Mouse (Mus musculus): Measurements from ENCODE around the gene Kcnc1. TPM values are rescaled to one million over a fixed set of nuclear protein-coding genes. Genes with fewer than 3 reads are reported as not detected.

Gene Kcnc1
- polyA plus RNA-seq, 1 experiment = not detected

DNA sequence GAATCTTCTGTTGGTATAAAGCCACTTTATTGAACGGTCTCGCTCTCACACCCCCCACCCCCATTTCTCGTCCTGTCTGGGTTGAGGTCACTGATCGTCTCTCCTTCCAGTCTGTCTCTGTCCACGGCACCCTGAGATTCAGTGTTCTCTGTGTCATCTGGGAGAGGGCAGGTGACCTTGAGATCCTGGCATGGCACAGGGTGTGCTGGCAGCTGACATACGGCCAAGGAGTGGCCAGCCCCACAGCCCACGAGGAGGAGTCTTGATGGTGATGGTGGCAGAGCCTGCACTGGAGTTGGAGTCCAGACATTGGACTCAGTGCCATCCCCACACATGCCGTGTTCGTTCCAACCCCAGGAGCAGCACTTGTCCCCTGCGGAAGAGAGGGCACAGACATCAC, 46.9 kb downstream of the Kcnc1 start:
- H3K4me1 ChIP-seq (ENCODE audit: control insufficient read depth, insufficient read depth, low read length) = no peaks in the 10 kb centered on the region
- no peak overlapping the region for H3K27ac ChIP-seq (ENCODE audit: insufficient read depth, low read length)
- no peak overlapping the region for H3K4me3 ChIP-seq (ENCODE audit: insufficient read depth, low read length)
- no peak for TF ChIP-seq CTCF (IDR thresholded peaks at IDR 0.05; ENCODE audit: borderline replicate concordance, insufficient read depth, low read length)
- TF ChIP-seq POLR2A (IDR thresholded peaks at IDR 0.05; ENCODE audit: low read depth, low read length) = no peak

DNA sequence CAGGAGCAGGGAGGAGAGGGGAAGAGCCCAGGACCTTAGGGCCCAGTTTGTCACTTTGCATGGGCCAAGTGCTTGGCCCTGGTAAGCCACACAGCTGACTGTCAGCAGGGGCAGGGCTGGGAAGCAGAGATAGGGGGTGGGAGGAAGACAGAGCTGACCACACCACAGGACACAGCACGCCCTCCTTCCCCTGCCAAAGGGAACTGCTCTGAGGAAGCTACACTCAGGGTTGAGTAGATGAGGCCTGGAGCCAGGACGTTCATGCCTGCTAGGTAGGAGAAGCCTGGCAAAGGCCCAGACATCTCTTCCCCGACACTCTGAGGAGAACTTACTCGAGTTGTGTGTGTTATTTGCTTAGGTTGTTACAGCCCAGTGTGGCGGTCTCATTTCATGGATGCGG, 49.6 kb downstream of the Kcnc1 start:
- no peak overlapping the region for H3K27ac ChIP-seq (ENCODE audit: insufficient read depth, low read length)
- TF ChIP-seq CTCF (IDR thresholded peaks at IDR 0.05; ENCODE audit: borderline replicate concordance, insufficient read depth, low read length) (no peak), POLR2A (IDR thresholded peaks at IDR 0.05; ENCODE audit: low read depth, low read length) (no peak)
- no peaks in the 10 kb centered on the region for H3K4me1 ChIP-seq (ENCODE audit: control insufficient read depth, insufficient read depth, low read length)
- H3K4me3 ChIP-seq (ENCODE audit: insufficient read depth, low read length) = no peak overlapping the region

DNA sequence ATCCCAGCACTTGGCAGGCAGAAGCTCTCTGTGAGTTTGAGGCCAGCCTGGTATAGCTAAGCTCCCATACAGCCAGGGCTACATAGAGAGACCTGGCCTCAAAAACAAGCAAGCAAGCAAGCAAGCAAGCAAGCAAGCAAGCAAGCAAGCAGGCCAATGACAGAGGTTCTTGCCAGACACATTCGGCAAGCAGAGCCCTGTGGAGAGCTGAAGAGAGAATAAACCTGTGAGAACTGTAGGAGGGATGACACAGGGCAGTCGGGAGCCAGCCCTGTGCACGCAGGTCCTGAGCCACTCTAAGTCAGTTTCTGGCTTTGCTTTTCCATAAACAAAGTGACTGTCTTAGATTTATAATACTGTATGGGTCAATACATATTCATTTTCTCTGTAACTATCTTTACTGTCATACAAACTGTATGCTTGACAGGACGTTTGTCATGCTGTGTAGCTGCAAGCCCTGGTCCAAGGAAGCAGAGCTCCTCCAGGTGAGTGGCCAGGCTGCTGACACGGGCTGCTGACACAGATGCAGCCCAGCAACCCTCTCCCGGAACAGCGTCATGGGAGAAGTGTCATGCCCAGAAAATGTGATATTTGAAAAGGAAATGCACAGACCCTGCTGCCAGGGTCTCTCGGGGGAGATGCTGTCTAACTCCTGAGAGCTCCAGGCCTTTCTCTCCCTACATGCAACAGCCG, 51.3 kb downstream of the Kcnc1 start:
- Histone ChIP-seq H3K4me3 (ENCODE audit: insufficient read depth, low read length) (no peak overlapping the region), H3K27ac (ENCODE audit: insufficient read depth, low read length) (no peak overlapping the region), H3K4me1 (ENCODE audit: control insufficient read depth, insufficient read depth, low read length) (no peaks in the 10 kb centered on the region)
- TF ChIP-seq POLR2A (IDR thresholded peaks at IDR 0.05; ENCODE audit: low read depth, low read length) (no peak), CTCF (IDR thresholded peaks at IDR 0.05; ENCODE audit: borderline replicate concordance, insufficient read depth, low read length) (no peak)

DNA sequence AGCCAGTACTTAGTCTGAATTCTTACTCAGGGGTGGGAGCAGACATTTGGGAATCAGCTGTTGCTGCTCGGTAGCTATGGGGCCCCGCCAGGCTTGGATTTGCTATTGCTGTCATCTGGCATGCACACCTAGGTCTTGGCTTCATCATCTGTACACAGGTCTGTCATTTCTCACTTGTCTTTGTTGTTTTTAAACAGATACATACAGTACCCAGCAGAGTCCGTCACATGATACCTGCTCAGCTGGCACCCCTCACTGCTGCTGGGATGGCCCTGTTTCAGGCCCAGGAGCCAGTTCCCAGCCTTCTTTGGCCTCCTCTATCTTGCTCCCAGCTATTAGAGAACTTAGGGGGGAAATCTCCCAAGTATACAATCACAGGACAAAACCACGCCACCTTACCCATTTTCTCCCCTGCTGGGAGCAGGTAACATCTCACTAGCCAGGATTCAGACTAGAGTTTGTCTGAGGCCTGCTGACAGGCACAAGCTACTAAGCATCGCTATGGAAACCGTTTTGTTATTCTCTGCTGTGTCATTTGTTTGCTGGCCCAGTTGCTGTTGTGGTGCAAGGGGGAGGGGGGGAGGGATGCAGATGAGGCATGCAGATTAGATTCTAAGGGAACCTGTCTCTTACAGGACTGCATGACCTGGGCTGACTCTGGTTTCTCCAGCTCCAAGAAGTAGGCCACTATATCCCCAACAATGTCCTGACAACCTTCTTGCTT, 52.8 kb downstream of the Kcnc1 start:
- no peak for TF ChIP-seq CTCF (IDR thresholded peaks at IDR 0.05; ENCODE audit: borderline replicate concordance, insufficient read depth, low read length)
- TF ChIP-seq POLR2A (IDR thresholded peaks at IDR 0.05; ENCODE audit: low read depth, low read length) = no peak
- Histone ChIP-seq H3K4me1 (ENCODE audit: control insufficient read depth, insufficient read depth, low read length) (no peaks in the 10 kb centered on the region), H3K27ac (ENCODE audit: insufficient read depth, low read length) (no peak overlapping the region), H3K4me3 (ENCODE audit: insufficient read depth, low read length) (no peak overlapping the region)

DNA sequence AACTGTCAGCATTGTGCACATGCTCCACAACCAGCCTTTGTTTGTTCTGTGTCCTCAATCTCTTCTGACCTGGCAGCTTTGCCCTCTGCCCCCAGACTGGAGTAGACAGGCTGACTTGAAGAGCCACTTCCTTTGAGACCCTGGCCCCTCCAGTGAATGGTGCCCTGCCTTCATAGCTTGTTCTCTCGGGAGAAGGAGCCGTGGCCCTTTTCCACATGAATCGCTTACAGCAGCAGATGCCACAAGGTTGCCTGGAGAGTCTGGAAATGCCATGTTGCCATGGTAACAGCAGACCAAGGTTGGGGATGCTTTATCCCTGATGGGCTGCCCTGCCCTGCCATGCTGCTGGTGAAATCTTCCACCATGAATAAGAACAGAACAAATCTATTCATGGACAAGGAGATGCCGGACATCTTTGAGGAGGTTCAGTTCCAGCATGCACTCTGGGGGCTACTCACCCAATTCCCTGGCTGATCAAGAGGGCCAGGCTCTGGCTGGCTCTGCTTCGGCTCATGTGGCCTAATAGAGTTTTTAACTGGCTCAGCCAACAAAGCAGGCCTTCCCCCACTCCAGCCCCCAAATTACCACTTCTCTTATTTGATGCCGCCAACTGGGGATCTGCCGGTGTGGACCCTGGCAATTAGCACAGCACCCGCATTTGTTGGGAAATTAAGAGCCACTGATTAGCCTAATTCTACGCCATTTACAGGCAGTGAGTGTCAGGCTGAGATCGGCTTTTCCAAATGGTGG, 57.8 kb downstream of the Kcnc1 start:
- Histone ChIP-seq H3K27ac (ENCODE audit: insufficient read depth, low read length) (no peak overlapping the region), H3K4me1 (ENCODE audit: control insufficient read depth, insufficient read depth, low read length) (no peaks in the 10 kb centered on the region), H3K4me3 (ENCODE audit: insufficient read depth, low read length) (no peak overlapping the region)
- TF ChIP-seq CTCF (IDR thresholded peaks at IDR 0.05; ENCODE audit: borderline replicate concordance, insufficient read depth, low read length) = no peak

DNA sequence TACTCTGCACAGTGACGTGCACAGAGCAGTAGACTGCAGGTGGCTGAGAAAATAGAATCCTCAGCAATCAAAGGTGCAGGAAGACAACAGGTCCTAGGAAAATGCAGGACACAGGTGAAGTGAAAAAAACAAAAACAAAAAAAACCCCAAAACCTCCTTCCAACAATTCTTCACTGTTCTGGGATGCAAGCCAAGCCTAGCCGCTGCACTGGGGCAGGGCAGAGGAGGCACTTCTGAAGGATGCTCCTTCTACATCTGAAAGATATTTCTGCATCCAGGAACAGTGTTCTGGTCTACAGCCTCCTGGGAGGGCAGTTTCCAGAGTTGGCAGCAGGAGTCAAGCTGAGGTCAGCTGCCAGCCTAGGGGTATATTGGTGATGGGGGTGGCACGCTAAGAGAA, 61.6 kb downstream of the Kcnc1 start:
- H3K4me3 ChIP-seq (ENCODE audit: insufficient read depth, low read length) = no peak overlapping the region
- TF ChIP-seq POLR2A (IDR thresholded peaks at IDR 0.05; ENCODE audit: low read depth, low read length) = no peak
- TF ChIP-seq CTCF (IDR thresholded peaks at IDR 0.05; ENCODE audit: borderline replicate concordance, insufficient read depth, low read length) = no peak
- H3K4me1 ChIP-seq (ENCODE audit: control insufficient read depth, insufficient read depth, low read length) = no peaks in the 10 kb centered on the region
- no peak overlapping the region for H3K27ac ChIP-seq (ENCODE audit: insufficient read depth, low read length)

DNA sequence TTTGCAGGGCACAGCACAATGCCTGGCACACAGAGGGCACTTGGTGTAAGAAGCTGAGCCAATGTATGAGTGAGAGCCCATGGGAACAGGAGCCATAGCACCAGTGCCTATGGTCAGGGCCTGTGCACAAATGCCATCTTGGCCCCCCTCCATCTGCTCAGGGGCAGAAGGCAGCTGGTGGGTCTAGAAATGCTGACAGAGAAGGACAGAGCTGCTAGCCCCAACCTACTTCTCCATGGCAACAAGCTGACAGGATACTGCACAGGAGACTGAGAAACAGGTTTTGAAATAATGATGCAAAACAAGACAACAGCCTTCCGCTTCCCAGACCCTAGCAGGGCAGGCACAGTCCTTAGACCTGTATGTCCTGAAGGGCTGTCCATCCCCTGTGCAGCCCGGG, 62.9 kb downstream of the Kcnc1 start:
- Histone ChIP-seq H3K27ac (ENCODE audit: insufficient read depth, low read length) (no peak overlapping the region), H3K4me1 (ENCODE audit: control insufficient read depth, insufficient read depth, low read length) (no peaks in the 10 kb centered on the region), H3K4me3 (ENCODE audit: insufficient read depth, low read length) (no peak overlapping the region)
- TF ChIP-seq CTCF (IDR thresholded peaks at IDR 0.05; ENCODE audit: borderline replicate concordance, insufficient read depth, low read length) = no peak
- no peak for TF ChIP-seq POLR2A (IDR thresholded peaks at IDR 0.05; ENCODE audit: low read depth, low read length)

DNA sequence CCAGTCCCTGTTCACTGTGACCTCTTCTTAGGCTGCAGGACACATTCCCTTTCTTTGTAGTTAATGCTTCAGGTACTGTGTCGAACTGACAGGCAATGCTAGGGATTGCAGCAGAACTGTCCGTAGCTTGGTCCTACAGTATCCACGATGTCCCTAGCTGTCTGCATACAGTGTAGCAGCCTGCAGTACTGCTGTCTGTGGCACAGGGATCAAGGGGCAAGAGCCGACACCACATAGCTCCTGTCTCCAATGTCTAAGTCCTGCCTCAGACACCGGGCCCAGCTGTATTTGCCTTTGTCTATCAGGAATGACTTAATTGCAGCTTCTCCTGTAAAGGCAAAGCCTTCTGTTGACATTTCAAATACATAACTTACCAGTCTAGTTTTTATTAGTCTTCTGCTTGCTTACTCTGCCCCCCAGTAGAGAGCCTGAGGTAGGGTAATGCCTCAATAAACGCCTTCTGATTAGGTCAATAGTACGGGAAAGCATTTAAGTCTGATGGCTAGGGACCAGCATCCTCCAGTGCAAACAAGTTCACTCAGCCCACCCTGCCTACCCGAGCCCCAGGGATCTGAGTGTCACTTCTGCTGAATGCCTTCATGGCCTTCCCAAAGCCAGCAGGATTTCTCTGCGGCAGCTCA, 63.4 kb downstream of the Kcnc1 start:
- TF ChIP-seq CTCF (IDR thresholded peaks at IDR 0.05; ENCODE audit: borderline replicate concordance, insufficient read depth, low read length) = no peak
- no peak for TF ChIP-seq POLR2A (IDR thresholded peaks at IDR 0.05; ENCODE audit: low read depth, low read length)

DNA sequence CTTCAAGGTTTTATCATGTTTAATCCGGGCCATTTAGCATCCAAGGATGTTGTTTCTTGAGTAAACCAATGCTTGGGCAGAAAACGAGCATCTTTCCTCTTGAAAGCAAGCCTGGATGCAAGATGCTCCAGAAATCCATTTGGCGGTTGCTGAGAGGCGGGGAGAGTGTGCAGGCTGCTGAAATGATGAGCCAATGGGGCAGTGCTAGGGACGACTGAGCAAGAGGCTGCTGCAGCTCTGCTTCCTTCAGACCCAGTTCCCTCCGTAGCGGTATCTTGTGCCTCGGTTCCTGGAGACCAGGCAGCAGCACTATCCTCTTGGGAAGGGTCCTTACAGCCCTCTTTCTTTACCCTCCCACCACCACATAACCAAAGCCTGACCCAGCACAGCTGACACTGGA, 66.0 kb downstream of the Kcnc1 start:
- Histone ChIP-seq H3K4me1 (ENCODE audit: control insufficient read depth, insufficient read depth, low read length) (no peaks in the 10 kb centered on the region), H3K4me3 (ENCODE audit: insufficient read depth, low read length) (no peak overlapping the region), H3K27ac (ENCODE audit: insufficient read depth, low read length) (no peak overlapping the region)
- no peak for TF ChIP-seq CTCF (IDR thresholded peaks at IDR 0.05; ENCODE audit: borderline replicate concordance, insufficient read depth, low read length)
- no peak for TF ChIP-seq POLR2A (IDR thresholded peaks at IDR 0.05; ENCODE audit: low read depth, low read length)

More for the DNA sequence above, 63.4 kb downstream of the Kcnc1 start:
- Histone ChIP-seq H3K4me1 (ENCODE audit: control insufficient read depth, insufficient read depth, low read length) (no peaks in the 10 kb centered on the region), H3K4me3 (ENCODE audit: insufficient read depth, low read length) (no peak overlapping the region), H3K27ac (ENCODE audit: insufficient read depth, low read length) (no peak overlapping the region)
